18 mouse cellular contexts compared by ENCODE assay signal in genomic region chr9:92410225-92410624, GRCm38 (mm10).
"Had no signal": no experiment of that assay in that cellular context is flagged by ENCODE, and none has a peak within 500 bp of the region (broad histone marks: within the 10 kb centered on the region; RNA-seq: fewer than 3 reads in every experiment).

No protein-coding gene starts in this region.

- H3K4me3 ChIP-seq: lung, embryonic 15.5 days; megakaryocyte, embryonic 14.5 days; midbrain, embryonic 13.5 days; midbrain, embryonic 15.5 days; neural tube, embryonic 12.5 days; stomach, embryonic 15.5 days had no signal

- H3K27ac ChIP-seq: lung, embryonic 15.5 days; macrophage; midbrain, embryonic 13.5 days; midbrain, embryonic 15.5 days; neural tube, embryonic 12.5 days; stomach, embryonic 15.5 days; stomach, postnatal 0 days had no signal

- H3K9ac ChIP-seq: liver, postnatal 0 days; lung, embryonic 15.5 days; midbrain, embryonic 13.5 days; midbrain, embryonic 15.5 days; neural tube, embryonic 12.5 days; stomach, embryonic 15.5 days had no signal

- ATAC-seq: liver, postnatal 0 days; lung, postnatal 0 days; midbrain, embryonic 13.5 days; midbrain, embryonic 15.5 days had no signal

- H3K36me3 ChIP-seq: lung, embryonic 15.5 days; midbrain, embryonic 13.5 days; midbrain, embryonic 15.5 days; neural tube, embryonic 12.5 days; stomach, embryonic 15.5 days had no signal

- H3K4me2 ChIP-seq: lung, embryonic 15.5 days; midbrain, embryonic 11.5 days; midbrain, embryonic 13.5 days; midbrain, embryonic 15.5 days; neural tube, embryonic 12.5 days; stomach, embryonic 15.5 days had no signal

- H3K4me1 ChIP-seq: lung, embryonic 15.5 days; midbrain, embryonic 13.5 days; midbrain, embryonic 15.5 days; neural tube, embryonic 12.5 days; stomach, embryonic 15.5 days had no signal

- H3K9me3 ChIP-seq: lung, embryonic 15.5 days; megakaryocyte, embryonic 14.5 days; midbrain, embryonic 13.5 days; midbrain, embryonic 15.5 days; neural tube, embryonic 12.5 days; stomach, embryonic 15.5 days had no signal

- H3K27me3 ChIP-seq: lung, embryonic 15.5 days; megakaryocyte, embryonic 14.5 days; midbrain, embryonic 13.5 days; midbrain, embryonic 15.5 days; neural tube, embryonic 12.5 days; stomach, embryonic 15.5 days had no signal

- DNase-seq: liver, postnatal 0 days; lung, adult 2 months; lung, postnatal 14 days; lung, postnatal 36 days; right cerebral cortex, postnatal 14 days; thymus, adult 2 months; thymus, postnatal 25 days; thymus, postnatal 4 days had no signal
